Comparison of ENCODE assay signal across 22 mouse cellular contexts in genomic region chr4:59369941-59370340, GRCm38 (mm10).
"Had no signal": no experiment of that assay in that cellular context is flagged by ENCODE, and none has a peak within 500 bp of the region (broad histone marks: within the 10 kb centered on the region; RNA-seq: fewer than 3 reads in every experiment).

No protein-coding gene starts in this region.

- H3K27me3 ChIP-seq: heart, embryonic 12.5 days; hindbrain, embryonic 12.5 days; intestine, embryonic 15.5 days; limb, embryonic 12.5 days; liver, embryonic 12.5 days had no signal

- H3K27ac ChIP-seq: gastrocnemius, adult 2 months; heart, adult 2 months; heart, embryonic 10.5 days; hindbrain, embryonic 10.5 days; hindbrain, embryonic 12.5 days; hindbrain, embryonic 14.5 days; intestine, embryonic 15.5 days; left cerebral cortex, adult 2 months; limb, embryonic 10.5 days; limb, embryonic 12.5 days; liver, embryonic 12.5 days; liver, embryonic 14.5 days had no signal

- H3K4me3 ChIP-seq: gastrocnemius, adult 2 months; heart, adult 2 months; heart, embryonic 10.5 days; heart, embryonic 12.5 days; hindbrain, embryonic 10.5 days; hindbrain, embryonic 12.5 days; intestine, embryonic 15.5 days; left cerebral cortex, adult 2 months; limb, embryonic 10.5 days; limb, embryonic 12.5 days; liver, embryonic 12.5 days had no signal

- H3K36me3 ChIP-seq: hindbrain, embryonic 10.5 days; hindbrain, embryonic 12.5 days; intestine, embryonic 15.5 days; limb, embryonic 10.5 days; limb, embryonic 12.5 days had no signal

- DNase-seq: gastrocnemius, adult 2 months; gastrocnemius, postnatal 10 days; gastrocnemius, postnatal 25 days; heart, adult 2 months; heart, postnatal 10 days; heart, postnatal 4 days; kidney, adult 18-20 months; kidney, adult 8-10 months; kidney, postnatal 10 days; kidney, postnatal 25 days; kidney, postnatal 4 days had no signal

- H3K9ac ChIP-seq: heart, embryonic 12.5 days; hindbrain, embryonic 12.5 days; hindbrain, embryonic 14.5 days; intestine, embryonic 15.5 days; limb, embryonic 12.5 days; liver, embryonic 12.5 days; liver, embryonic 14.5 days had no signal

- H3K4me1 ChIP-seq: hindbrain, embryonic 10.5 days; limb, embryonic 12.5 days had no signal
